Mouse (Mus musculus): ENCODE measurements around the gene Rtbdn. TPM values are rescaled to one million over a fixed set of nuclear protein-coding genes. Genes with fewer than 3 reads are reported as not detected.

Gene Rtbdn
- polyA plus RNA-seq, 1 experiment from 2014 or later = not detected

DNA sequence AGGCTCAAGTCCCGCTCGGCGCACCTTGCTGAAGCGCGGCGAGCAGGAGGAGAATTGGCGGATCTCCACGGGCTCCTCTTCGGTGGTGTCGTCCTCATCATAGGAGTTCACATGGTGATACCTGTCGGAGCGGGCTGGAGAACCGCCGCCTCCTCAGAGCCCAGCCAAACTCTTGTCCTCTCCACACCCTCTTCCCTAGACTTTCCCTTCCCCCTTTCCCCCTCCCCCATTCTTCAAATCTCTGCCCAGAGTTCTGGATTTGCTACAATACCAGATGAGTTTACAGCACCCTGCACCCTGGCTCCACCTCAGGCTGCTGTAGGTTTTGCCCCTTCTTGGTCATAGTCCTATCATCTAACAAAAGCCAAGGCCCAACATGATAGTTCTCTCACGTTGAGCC is 28.1 kb upstream of the Rtbdn start:
- H3K4me1 ChIP-seq (ENCODE audit: insufficient read depth) = no peaks in the 10 kb centered on the region
- H3K27me3 ChIP-seq (ENCODE audit: insufficient read depth, low read length) = peaks cover 17% of the 10 kb centered on the region
- ATAC-seq (ENCODE audit: insufficient read depth) = no peak
- no peak overlapping the region for H3K9ac ChIP-seq
- DNase-seq = no peak
- no peak overlapping the region for H3K4me3 ChIP-seq (ENCODE audit: low read depth, low read length)
- no peak for TF ChIP-seq CTCF (IDR thresholded peaks at IDR 0.05; ENCODE audit: low read depth)
- H3K4me2 ChIP-seq = no peak overlapping the region
- 0 out of 2 replicates have a peak, but pooled peaks cover 5% of the 10 kb centered on the region for H3K9me3 ChIP-seq (ENCODE audit: low read depth, low read length)
- H3K27ac ChIP-seq (ENCODE audit: low read depth) = no peak overlapping the region
- WGBS = 87% methylated on average over 15 of the region's 15 CpGs
- H3K36me3 ChIP-seq (ENCODE audit: insufficient read depth) = no peaks in the 10 kb centered on the region

DNA sequence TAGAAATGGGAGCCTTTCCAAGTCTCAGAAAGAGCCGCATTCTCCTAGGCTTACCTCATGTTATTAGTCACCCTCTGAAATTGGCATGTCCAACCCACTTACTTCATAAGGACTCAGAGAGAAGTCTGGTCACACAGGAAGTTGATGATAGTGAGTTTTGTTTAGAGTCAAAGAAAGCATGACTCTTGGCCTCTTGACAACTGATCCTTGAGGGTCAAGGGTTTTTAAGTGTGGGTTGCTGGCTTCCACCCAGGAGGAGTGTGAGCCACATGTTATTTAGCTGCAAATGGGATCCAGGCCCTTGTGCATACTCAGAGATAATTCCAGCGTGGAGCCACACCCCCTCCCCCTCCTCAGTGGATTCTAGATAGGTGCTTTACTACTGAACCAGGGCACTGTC is 25.2 kb upstream of the Rtbdn start:
- WGBS = 60% methylated on average over 2 of the region's 2 CpGs
- Histone ChIP-seq H3K9ac (no peak overlapping the region), H3K4me2 (no peak overlapping the region), H3K9me3 (ENCODE audit: low read depth, low read length) (no peaks in the 10 kb centered on the region), H3K27me3 (ENCODE audit: insufficient read depth, low read length) (peaks cover 12% of the 10 kb centered on the region), H3K4me1 (ENCODE audit: insufficient read depth) (no peaks in the 10 kb centered on the region), H3K4me3 (ENCODE audit: low read depth, low read length) (no peak overlapping the region), H3K27ac (ENCODE audit: low read depth) (no peak overlapping the region), H3K36me3 (ENCODE audit: insufficient read depth) (no peaks in the 10 kb centered on the region)
- no peak for DNase-seq
- TF ChIP-seq CTCF (IDR thresholded peaks at IDR 0.05; ENCODE audit: low read depth) = no peak
- ATAC-seq (ENCODE audit: insufficient read depth) = no peak

DNA sequence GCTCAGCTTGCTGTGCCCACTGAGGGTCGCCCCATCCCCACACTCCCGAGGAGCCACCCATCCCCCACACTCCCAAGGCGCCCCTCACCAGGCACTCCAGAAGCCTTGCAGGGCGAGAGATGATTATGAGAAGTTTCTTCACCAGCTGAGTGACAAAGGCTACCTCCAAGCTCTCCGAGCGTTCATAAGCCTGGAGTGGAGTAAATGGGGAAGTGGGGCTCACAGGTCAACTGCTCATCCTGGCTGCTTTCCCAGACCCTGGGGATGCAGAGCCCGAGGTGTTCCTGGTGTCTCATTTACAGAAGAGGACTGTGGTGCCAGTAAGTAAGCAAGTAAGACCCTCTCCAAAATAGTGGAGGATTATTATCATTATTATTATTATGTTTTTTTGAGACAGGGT is 21.2 kb upstream of the Rtbdn start:
- Histone ChIP-seq H3K9me3 (ENCODE audit: low read depth, low read length) (no peaks in the 10 kb centered on the region), H3K4me3 (ENCODE audit: low read depth, low read length) (no peak overlapping the region), H3K9ac (no peak overlapping the region), H3K27ac (ENCODE audit: low read depth) (no peak overlapping the region), H3K4me1 (ENCODE audit: insufficient read depth) (no peaks in the 10 kb centered on the region), H3K27me3 (ENCODE audit: insufficient read depth, low read length) (peaks cover 17% of the 10 kb centered on the region; the same call in 1 of the 2 replicates), H3K36me3 (ENCODE audit: insufficient read depth) (no peaks in the 10 kb centered on the region), H3K4me2 (no peak overlapping the region)
- no peak for DNase-seq
- 56% methylated on average over 7 of the region's 7 CpGs for WGBS
- no peak for ATAC-seq (ENCODE audit: insufficient read depth)
- TF ChIP-seq CTCF (IDR thresholded peaks at IDR 0.05; ENCODE audit: low read depth) = no peak

DNA sequence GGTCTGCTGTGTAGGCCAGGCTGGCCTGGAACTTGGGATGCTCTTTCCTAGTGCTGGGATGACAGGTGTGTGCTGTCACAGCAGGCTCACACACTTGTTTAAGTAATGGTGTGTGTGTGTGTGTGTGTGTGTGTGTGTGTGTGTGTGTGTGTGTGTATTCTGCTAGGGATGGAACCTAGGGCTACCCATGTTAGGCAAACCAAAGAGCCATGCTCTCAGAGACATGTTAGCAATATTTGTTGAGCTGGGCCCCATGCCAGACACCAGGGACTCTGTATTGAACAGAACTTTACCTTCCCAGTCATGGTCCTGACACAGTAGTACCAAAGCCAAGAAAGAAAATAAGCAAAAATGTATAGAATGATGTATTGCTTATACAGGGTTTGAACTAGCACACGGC is 19.3 kb upstream of the Rtbdn start:
- 60% methylated on average over 1 of the region's 1 CpGs for WGBS
- Histone ChIP-seq H3K9me3 (ENCODE audit: low read depth, low read length) (no peaks in the 10 kb centered on the region), H3K27me3 (ENCODE audit: insufficient read depth, low read length) (peaks cover 20% of the 10 kb centered on the region; the same call in 1 of the 2 replicates), H3K4me2 (no peak overlapping the region), H3K36me3 (ENCODE audit: insufficient read depth) (no peaks in the 10 kb centered on the region), H3K4me1 (ENCODE audit: insufficient read depth) (no peaks in the 10 kb centered on the region), H3K27ac (ENCODE audit: low read depth) (no peak overlapping the region), H3K9ac (no peak overlapping the region), H3K4me3 (ENCODE audit: low read depth, low read length) (no peak overlapping the region)
- no peak for ATAC-seq (ENCODE audit: insufficient read depth)
- no peak for TF ChIP-seq CTCF (IDR thresholded peaks at IDR 0.05; ENCODE audit: low read depth)
- DNase-seq = no peak

DNA sequence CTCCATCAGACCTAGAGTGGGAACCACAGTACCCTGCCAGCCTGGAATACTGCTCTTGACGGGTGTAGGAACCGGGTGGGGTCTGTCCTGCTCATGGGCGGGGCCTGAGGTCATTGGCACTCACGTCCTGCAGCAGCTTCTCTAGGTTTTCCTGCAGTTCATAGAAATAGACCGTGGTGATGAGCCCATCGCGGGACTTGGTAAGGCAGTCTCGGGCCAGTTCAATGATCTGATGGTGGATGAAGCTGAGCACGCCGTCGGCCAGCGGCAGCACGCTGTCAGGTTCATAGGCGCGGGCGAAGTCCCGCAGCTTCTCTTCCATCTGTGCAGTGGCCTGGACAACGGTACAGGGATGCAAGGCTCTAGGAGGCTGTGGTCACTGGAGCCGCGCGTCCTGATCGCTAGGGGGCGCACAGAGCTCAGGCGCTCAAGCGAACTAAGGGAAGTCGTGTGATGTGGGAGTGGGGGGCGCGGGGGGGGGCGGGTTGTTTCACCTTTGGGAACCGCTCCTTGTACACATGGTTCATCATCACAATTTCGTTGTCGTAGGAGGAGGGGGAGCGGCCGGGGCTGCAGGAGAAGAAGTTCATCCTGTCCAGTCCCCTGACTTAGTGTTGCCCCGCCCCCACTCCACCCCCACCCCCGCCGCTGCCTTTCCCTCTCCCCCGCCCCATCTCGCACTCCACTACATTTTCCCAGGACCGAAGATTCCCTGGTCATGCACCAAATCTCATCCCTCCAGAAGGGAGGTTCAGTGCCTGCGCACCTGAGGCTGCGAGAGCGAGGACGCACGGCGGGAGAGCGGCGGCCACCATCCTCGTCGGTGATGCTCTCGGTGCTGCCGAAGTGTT is 18.1 kb upstream of the Rtbdn start:
- H3K9ac ChIP-seq = no peak overlapping the region; the same call in 1 of the 2 replicates

DNA sequence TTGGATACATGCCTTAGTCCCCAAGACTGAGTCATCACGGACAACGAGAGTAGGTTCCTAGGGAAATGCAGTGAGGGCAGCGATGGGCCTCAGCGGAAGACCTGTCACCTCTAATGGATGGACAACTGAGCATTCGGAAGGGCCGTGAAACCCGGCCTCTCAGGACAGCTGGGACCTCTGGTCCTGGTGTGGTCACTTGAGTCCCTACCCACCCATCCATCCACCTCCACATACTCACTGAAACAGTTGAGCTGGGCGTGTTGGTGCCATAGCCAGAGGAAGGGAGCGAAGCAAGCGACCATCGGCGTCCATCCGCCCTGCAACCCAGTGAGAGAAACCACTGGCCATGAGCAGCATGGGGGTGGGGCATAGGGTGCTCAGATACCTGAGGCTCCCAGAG is 16.2 kb upstream of the Rtbdn start:
- Histone ChIP-seq H3K4me2 (no peak overlapping the region), H3K9me3 (ENCODE audit: low read depth, low read length) (no peaks in the 10 kb centered on the region), H3K27me3 (ENCODE audit: insufficient read depth, low read length) (peaks cover 41% of the 10 kb centered on the region), H3K27ac (ENCODE audit: low read depth) (no peak overlapping the region), H3K36me3 (ENCODE audit: insufficient read depth) (no peaks in the 10 kb centered on the region), H3K4me1 (ENCODE audit: insufficient read depth) (no peaks in the 10 kb centered on the region), H3K4me3 (ENCODE audit: low read depth, low read length) (no peak overlapping the region), H3K9ac (no peak overlapping the region)
- 74% methylated on average over 13 of the region's 13 CpGs for WGBS
- DNase-seq (no peak), ATAC-seq (ENCODE audit: insufficient read depth) (no peak)
- TF ChIP-seq CTCF (IDR thresholded peaks at IDR 0.05; ENCODE audit: low read depth) = no peak

More for the DNA sequence above, 18.1 kb upstream of the Rtbdn start:
- Histone ChIP-seq H3K27me3 (ENCODE audit: insufficient read depth, low read length) (peaks cover 22% of the 10 kb centered on the region; the same call in 1 of the 2 replicates), H3K27ac (ENCODE audit: low read depth) (no peak overlapping the region), H3K4me2 (peak overlapping the region; percentile 70), H3K36me3 (ENCODE audit: insufficient read depth) (no peaks in the 10 kb centered on the region), H3K4me1 (ENCODE audit: insufficient read depth) (no peaks in the 10 kb centered on the region), H3K4me3 (ENCODE audit: low read depth, low read length) (peak overlapping the region; percentile 34), H3K9me3 (ENCODE audit: low read depth, low read length) (no peaks in the 10 kb centered on the region)
- ATAC-seq (ENCODE audit: insufficient read depth) (peak; percentile 85), DNase-seq (peak; percentile 88)
- 2% methylated on average over 52 of the region's 52 CpGs for WGBS
- TF ChIP-seq CTCF (IDR thresholded peaks at IDR 0.05; ENCODE audit: low read depth) = peak; percentile 89

DNA sequence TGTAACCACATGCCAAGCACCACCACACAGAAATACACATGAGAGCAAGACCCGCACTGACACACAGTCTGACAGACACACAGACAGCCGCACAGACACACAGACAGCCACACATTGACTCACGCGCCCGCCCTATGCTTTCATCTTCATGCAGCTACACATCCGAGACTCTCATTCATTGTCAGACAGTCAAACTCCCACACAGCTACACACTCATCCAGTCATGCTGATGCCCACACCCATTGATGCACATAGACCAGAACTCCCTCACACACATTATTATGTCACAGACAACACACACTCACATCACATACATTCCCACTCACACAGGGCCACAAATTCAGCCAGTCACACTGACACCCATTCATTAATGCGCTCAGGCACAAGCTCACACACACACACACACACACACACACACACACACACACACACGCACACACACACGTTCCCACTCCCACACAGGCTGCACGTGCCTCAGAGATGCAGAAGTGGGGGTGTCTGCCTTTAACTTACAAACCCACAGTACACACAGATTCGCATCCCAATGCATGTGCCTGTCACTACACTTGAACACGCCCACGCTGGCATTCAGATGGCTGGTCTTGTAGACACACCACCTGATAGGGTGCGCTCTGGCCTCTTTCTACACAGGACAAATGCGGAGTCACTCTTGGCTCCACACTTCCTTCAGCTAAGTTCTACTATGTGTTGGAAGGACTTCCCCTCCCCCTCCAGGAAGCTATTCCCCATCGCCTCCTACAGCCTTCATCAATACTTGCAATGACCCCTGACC is 12.8 kb upstream of the Rtbdn start:
- no peaks in the 10 kb centered on the region for H3K4me1 ChIP-seq (ENCODE audit: insufficient read depth)
- TF ChIP-seq CTCF (IDR thresholded peaks at IDR 0.05; ENCODE audit: low read depth) = no peak
- H3K9me3 ChIP-seq (ENCODE audit: low read depth, low read length) = no peaks in the 10 kb centered on the region
- no peak overlapping the region for H3K9ac ChIP-seq
- H3K36me3 ChIP-seq (ENCODE audit: insufficient read depth) = no peaks in the 10 kb centered on the region
- no peak overlapping the region for H3K27ac ChIP-seq (ENCODE audit: low read depth)
- H3K27me3 ChIP-seq (ENCODE audit: insufficient read depth, low read length) = peaks cover 71% of the 10 kb centered on the region
- ATAC-seq (ENCODE audit: insufficient read depth) = no peak
- DNase-seq = no peak
- no peak overlapping the region for H3K4me3 ChIP-seq (ENCODE audit: low read depth, low read length)
- 80% methylated on average over 16 of the region's 16 CpGs for WGBS
- H3K4me2 ChIP-seq = no peak overlapping the region

All from lung, embryonic 14.5 days (tissue).